Mouse (Mus musculus) E14TG2a.4 (cell line): ENCODE results near the gene Mpl.

ENCODE experiments used
- CTCF ChIP-seq: conservative IDR thresholded peaks from 2 replicates; pipeline ENCODE4 v1.5.1; 2014; ENCODE audit warnings: low read length
- NANOG ChIP-seq: IDR thresholded peaks from 2 replicates; pipeline ENCODE4 v1.6.1; 2014; ENCODE audit warnings: borderline replicate concordance, low read length, mixed read lengths
- POU5F1 ChIP-seq: IDR thresholded peaks from 2 replicates; pipeline ENCODE4 v1.6.1; 2014; ENCODE audit warnings: low read length, borderline replicate concordance

DNA sequence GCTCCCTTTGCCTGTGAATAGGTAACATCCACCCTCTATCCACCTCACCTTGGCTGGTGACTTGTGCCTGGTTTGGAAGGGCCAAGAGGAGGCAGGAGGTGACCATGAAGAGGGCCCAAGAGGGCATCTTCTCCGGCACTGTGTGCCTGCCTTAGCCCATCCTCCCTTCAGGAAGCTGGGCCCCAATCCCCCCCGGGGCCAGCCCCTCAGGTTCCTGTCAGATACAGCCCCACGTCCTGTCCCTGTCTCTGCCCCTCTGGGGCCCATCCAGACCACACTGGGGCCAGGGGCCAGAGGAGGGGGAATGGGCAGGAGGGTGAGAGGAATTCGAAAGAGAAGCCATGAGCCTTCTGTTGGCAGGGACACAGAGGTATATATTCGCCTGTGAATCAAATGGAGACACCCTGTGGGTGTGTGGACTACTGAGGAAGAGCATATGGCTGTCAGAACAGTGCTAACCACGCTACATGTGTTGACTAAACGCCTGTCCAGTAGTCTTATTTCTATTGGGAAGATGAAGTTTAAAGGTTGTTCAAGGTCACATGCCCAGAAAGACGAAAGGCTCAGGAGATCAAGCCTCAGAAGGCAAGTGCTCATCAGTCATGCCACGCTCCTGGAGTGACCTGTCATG, at the start of gene Mpl:
- TF ChIP-seq CTCF (no peak), NANOG (no peak), POU5F1 (no peak)
